In the genomic region with DNA sequence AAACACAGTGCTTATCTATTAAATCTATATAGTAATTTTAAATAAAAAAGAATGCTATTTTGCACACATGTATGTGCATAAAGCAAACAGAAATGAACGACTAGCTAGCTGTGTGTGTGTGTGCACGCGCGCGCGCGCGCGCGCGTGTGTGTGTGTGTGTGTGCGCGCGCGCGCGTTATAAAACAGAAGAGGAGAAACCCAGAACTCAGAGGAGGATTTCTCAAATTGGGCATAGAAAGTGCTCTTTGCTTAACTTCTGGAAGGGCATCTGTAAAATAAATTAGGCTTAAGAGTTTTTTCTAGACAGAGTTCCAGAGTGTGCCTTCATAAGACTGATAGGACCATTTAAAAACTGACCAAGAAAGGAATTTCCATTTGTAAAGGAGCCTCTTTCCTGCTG, we compare ENCODE assay signal across 7 mouse cellular contexts. TPM values are rescaled to one million over a fixed set of nuclear protein-coding genes. Genes with fewer than 3 reads are reported as not detected.
DNase-seq lines count a peak whose midpoint lies in the region; ATAC-seq lines count a peak whose summit lies in the region.

No protein-coding gene starts in this region.

- DNase-seq in lung, postnatal 10 days = no peak
- peak; percentile 49 for DNase-seq in liver, embryonic 11.5 days (ENCODE audit: low spot score)
- no peak for DNase-seq in urinary bladder, adult 2 months (ENCODE audit: low spot score)

- no peak for ATAC-seq in lung, embryonic 16.5 days (ENCODE audit: low read depth)
- no peak for ATAC-seq in forebrain, embryonic 15.5 days (replicated peaks)
- ATAC-seq in liver, embryonic 11.5 days (replicated peaks; ENCODE audit: low FRiP score) = no peak
- ATAC-seq in stomach, embryonic 14.5 days (ENCODE audit: insufficient number of reproducible peaks, insufficient read depth, low FRiP score, low read depth) = no peak

- H3K9ac ChIP-seq in lung, embryonic 16.5 days (ENCODE audit: low read length) = peak overlapping the region; percentile 55
- H3K9ac ChIP-seq in forebrain, embryonic 15.5 days (replicated peaks) = peak overlapping the region; percentile 42
- peak overlapping the region; percentile 40; the same call in 1 of the 2 replicates for H3K9ac ChIP-seq in liver, embryonic 11.5 days (ENCODE audit: low read depth, low read length)
- H3K9ac ChIP-seq in stomach, embryonic 14.5 days (replicated peaks; ENCODE audit: low read depth, low read length) = no peak overlapping the region

- no peak overlapping the region for H3K27ac ChIP-seq in lung, embryonic 16.5 days (ENCODE audit: low read length)
- no peak overlapping the region for H3K27ac ChIP-seq in brown adipose tissue, adult 24 weeks (replicated peaks; ENCODE audit: low read depth, low read length)
- peak overlapping the region; percentile 40; the same call in 1 of the 2 replicates for H3K27ac ChIP-seq in forebrain, embryonic 15.5 days (replicated peaks)
- no peak overlapping the region for H3K27ac ChIP-seq in liver, embryonic 11.5 days (ENCODE audit: low read depth, low read length)
- no peak overlapping the region for H3K27ac ChIP-seq in stomach, embryonic 14.5 days (ENCODE audit: low read length)

- no peaks in the 10 kb centered on the region for H3K36me3 ChIP-seq in lung, embryonic 16.5 days (ENCODE audit: control insufficient read depth, insufficient read depth, low read length)
- 0 out of 2 replicates have a peak, but pooled peaks cover 2% of the 10 kb centered on the region for H3K36me3 ChIP-seq in forebrain, embryonic 15.5 days
- H3K36me3 ChIP-seq in liver, embryonic 11.5 days (ENCODE audit: control insufficient read depth, insufficient read depth, low read length) = no peaks in the 10 kb centered on the region
- H3K36me3 ChIP-seq in stomach, embryonic 14.5 days (ENCODE audit: control insufficient read depth, insufficient read depth, low read length) = peaks cover 3% of the 10 kb centered on the region; the same call in 1 of the 2 replicates

- peak overlapping the region; percentile 88 for H3K4me3 ChIP-seq in lung, embryonic 16.5 days (ENCODE audit: low read length)
- peak overlapping the region; percentile 31 for H3K4me3 ChIP-seq in brown adipose tissue, adult 24 weeks (ENCODE audit: insufficient read depth, low read depth, low read length)
- H3K4me3 ChIP-seq in forebrain, embryonic 15.5 days = peak overlapping the region; percentile 89
- peak overlapping the region; percentile 61 for H3K4me3 ChIP-seq in liver, embryonic 11.5 days (ENCODE audit: low read depth, low read length)
- peak overlapping the region; percentile 50 for H3K4me3 ChIP-seq in stomach, embryonic 14.5 days (ENCODE audit: low read depth, low read length)

- H3K4me1 ChIP-seq in lung, embryonic 16.5 days (replicated peaks; ENCODE audit: control insufficient read depth, insufficient read depth, low read length) = peaks cover 2% of the 10 kb centered on the region
- no peaks in the 10 kb centered on the region for H3K4me1 ChIP-seq in brown adipose tissue, adult 24 weeks (ENCODE audit: control insufficient read depth, insufficient read depth, insufficient read length, low read length)
- peaks cover 9% of the 10 kb centered on the region for H3K4me1 ChIP-seq in forebrain, embryonic 15.5 days
- H3K4me1 ChIP-seq in liver, embryonic 11.5 days (replicated peaks; ENCODE audit: control insufficient read depth, insufficient read depth, low read length) = no peaks in the 10 kb centered on the region; the same call in 1 of the 2 replicates
- H3K4me1 ChIP-seq in stomach, embryonic 14.5 days (ENCODE audit: control insufficient read depth, insufficient read depth, low read length) = no peaks in the 10 kb centered on the region

- H3K9me3 ChIP-seq in lung, embryonic 16.5 days (ENCODE audit: control insufficient read depth, low read length) = no peaks in the 10 kb centered on the region
- H3K9me3 ChIP-seq in forebrain, embryonic 15.5 days = no peaks in the 10 kb centered on the region
- H3K9me3 ChIP-seq in liver, embryonic 11.5 days (ENCODE audit: control insufficient read depth, low read length) = no peaks in the 10 kb centered on the region
- no peaks in the 10 kb centered on the region for H3K9me3 ChIP-seq in stomach, embryonic 14.5 days (ENCODE audit: control insufficient read depth, low read depth, low read length)

- H3K4me2 ChIP-seq in lung, embryonic 16.5 days (ENCODE audit: low read depth, low read length) = peak overlapping the region; percentile 73
- H3K4me2 ChIP-seq in forebrain, embryonic 15.5 days (replicated peaks) = peak overlapping the region; percentile 65
- peak overlapping the region; percentile 79 for H3K4me2 ChIP-seq in liver, embryonic 11.5 days
- H3K4me2 ChIP-seq in stomach, embryonic 14.5 days (replicated peaks; ENCODE audit: low read depth, low read length) = peak overlapping the region; percentile 56

- 20% methylated on average over 17 of the region's 17 CpGs for WGBS in lung, embryonic 16.5 days
- 50% methylated on average over 17 of the region's 17 CpGs for WGBS in forebrain, embryonic 15.5 days
- WGBS in liver, embryonic 11.5 days = 45% methylated on average over 17 of the region's 17 CpGs
- WGBS in stomach, embryonic 14.5 days = 39% methylated on average over 17 of the region's 17 CpGs

- no peaks in the 10 kb centered on the region for H3K27me3 ChIP-seq in lung, embryonic 16.5 days (ENCODE audit: control insufficient read depth, insufficient read depth, low read depth, low read length)
- H3K27me3 ChIP-seq in forebrain, embryonic 15.5 days = no peaks in the 10 kb centered on the region
- H3K27me3 ChIP-seq in liver, embryonic 11.5 days (replicated peaks; ENCODE audit: control insufficient read depth, insufficient read depth, low read length) = no peaks in the 10 kb centered on the region
- no peaks in the 10 kb centered on the region for H3K27me3 ChIP-seq in stomach, embryonic 14.5 days (ENCODE audit: control insufficient read depth, insufficient read depth, low read length)

RNA-seq across cellular contexts. Expression of a gene that starts 1.3 kb away (rescaled TPM):
- 122 and 135 TPM in 2 replicates for polyA plus RNA-seq in lung, embryonic 16.5 days (2015; fragmentation: Nextera tagmentation; extraction: Ambion mirVana)
- 222 and 256 TPM in 2 replicates for polyA plus RNA-seq in brown adipose tissue, adult 24 weeks (2012; ENCODE audit: insufficient read depth, insufficient read length, missing spikeins)
- 110 and 121 TPM in 2 replicates for polyA plus RNA-seq in forebrain, embryonic 15.5 days (2015; fragmentation: Nextera tagmentation; extraction: Ambion mirVana)
- 127 and 135 TPM in 2 replicates for polyA plus RNA-seq in liver, embryonic 11.5 days (2014; fragmentation: Nextera tagmentation; extraction: Ambion mirVana)
- 151 and 163 TPM in 2 replicates for polyA plus RNA-seq in stomach, embryonic 14.5 days (2014; fragmentation: Nextera tagmentation; extraction: Ambion mirVana)
- polyA plus RNA-seq in urinary bladder, adult 2 months (2012; rRNA removed) = 73.2 and 88.9 TPM in 2 replicates

RNA-seq across cellular contexts. Expression of a gene that starts 49.0 kb away (rescaled TPM):
- 25.3 and 27.6 TPM in 2 replicates for polyA plus RNA-seq in lung, embryonic 16.5 days (2015; fragmentation: Nextera tagmentation; extraction: Ambion mirVana)
- 23.9 and 26.1 TPM in 2 replicates for polyA plus RNA-seq in brown adipose tissue, adult 24 weeks (2012; ENCODE audit: insufficient read depth, insufficient read length, missing spikeins)
- polyA plus RNA-seq in forebrain, embryonic 15.5 days (2015; fragmentation: Nextera tagmentation; extraction: Ambion mirVana) = 26.8 and 31.7 TPM in 2 replicates
- polyA plus RNA-seq in liver, embryonic 11.5 days (2014; fragmentation: Nextera tagmentation; extraction: Ambion mirVana) = 25.8 and 31.6 TPM in 2 replicates
- 28.7 and 30.0 TPM in 2 replicates for polyA plus RNA-seq in stomach, embryonic 14.5 days (2014; fragmentation: Nextera tagmentation; extraction: Ambion mirVana)
- 14.6 and 20.0 TPM in 2 replicates for polyA plus RNA-seq in urinary bladder, adult 2 months (2012; rRNA removed)

RNA-seq across cellular contexts. Expression of a gene that starts 49.1 kb away (rescaled TPM):
- 34.6 and 41.6 TPM in 2 replicates for polyA plus RNA-seq in lung, embryonic 16.5 days (2015; fragmentation: Nextera tagmentation; extraction: Ambion mirVana)
- polyA plus RNA-seq in brown adipose tissue, adult 24 weeks (2012; ENCODE audit: insufficient read depth, insufficient read length, missing spikeins) = 46.9 and 57.5 TPM in 2 replicates
- polyA plus RNA-seq in forebrain, embryonic 15.5 days (2015; fragmentation: Nextera tagmentation; extraction: Ambion mirVana) = 32.3 and 36.0 TPM in 2 replicates
- 33.8 and 33.9 TPM in 2 replicates for polyA plus RNA-seq in liver, embryonic 11.5 days (2014; fragmentation: Nextera tagmentation; extraction: Ambion mirVana)
- 43.5 and 46.0 TPM in 2 replicates for polyA plus RNA-seq in stomach, embryonic 14.5 days (2014; fragmentation: Nextera tagmentation; extraction: Ambion mirVana)
- 36.6 and 38.0 TPM in 2 replicates for polyA plus RNA-seq in urinary bladder, adult 2 months (2012; rRNA removed)

Comparison
In these comparisons a context has a peak if more than half of its experiments do, and no peak if none do; other contexts are left out.
1. H3K4me3 ChIP-seq: peak in every context shown above with its lines; median percentile 89 in forebrain, embryonic 15.5 days; 88 in lung, embryonic 16.5 days; 61 in liver, embryonic 11.5 days; 50 in stomach, embryonic 14.5 days; 31 in brown adipose tissue, adult 24 weeks.